Mouse (Mus musculus): Measurements from ENCODE around the gene Shpk. TPM values are rescaled to one million over a fixed set of nuclear protein-coding genes. Genes with fewer than 3 reads are reported as not detected.
A peak's percentile ranks its signal among the peaks of the same experiment; 100 is the strongest.

Gene Shpk
- polyA plus RNA-seq, 1 experiment = 14.8 TPM

- Histone ChIP-seq H3K27ac (ENCODE audit: insufficient read depth, low read depth, low read length) (peak overlapping the region; percentile 92), H3K36me3 (ENCODE audit: control insufficient read depth, insufficient read depth, low read length) (0 out of 2 replicates have a peak, but pooled peaks cover 3% of the 10 kb centered on the region), H3K27me3 (ENCODE audit: control insufficient read depth, insufficient read depth, low read length) (no peaks in the 10 kb centered on the region), H3K4me1 (ENCODE audit: control insufficient read depth, insufficient read depth, insufficient read length, low read length) (peaks cover 4% of the 10 kb centered on the region; the same call in 1 of the 2 replicates), H3K4me3 (ENCODE audit: low read depth, low read length) (peak overlapping the region; percentile 85)
- 1% methylated on average over 12 of the region's 12 CpGs for WGBS
- TF ChIP-seq POLR2A (IDR thresholded peaks at IDR 0.05; ENCODE audit: low read depth, low read length) (peak; percentile 34; the same call in 1 of the 2 replicates), CTCF (IDR thresholded peaks at IDR 0.05; ENCODE audit: extremely low read depth, insufficient read length, insufficient replicate concordance, low read depth, low read length) (no peak)
Measured at GRCm38 (mm10) chr11:73199879-73200278, 619 bp downstream of the Shpk start.

DNA sequence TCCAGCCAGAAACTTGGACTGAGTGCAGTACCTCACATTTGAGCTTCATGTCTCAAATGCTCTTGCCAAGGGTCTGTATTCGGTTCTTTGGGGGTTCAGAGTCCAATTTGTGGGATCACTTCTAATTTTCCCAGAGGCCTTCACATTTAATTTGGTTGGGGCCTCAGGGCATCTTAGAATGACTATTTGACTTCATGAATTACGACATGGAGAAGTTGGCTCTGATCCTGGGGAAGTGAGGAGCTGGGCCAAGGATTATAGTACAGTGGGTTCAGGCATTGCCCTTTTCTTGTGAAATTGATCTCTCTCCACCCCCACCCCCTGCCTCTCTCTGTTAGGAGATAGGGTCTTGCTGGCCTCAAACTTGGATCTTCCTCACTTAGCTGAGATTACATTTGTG lies 1.8 kb downstream of the Shpk start:
- Histone ChIP-seq H3K27ac (ENCODE audit: insufficient read depth, low read depth, low read length) (no peak overlapping the region), H3K4me3 (ENCODE audit: low read depth, low read length) (no peak overlapping the region), H3K36me3 (ENCODE audit: control insufficient read depth, insufficient read depth, low read length) (0 out of 2 replicates have a peak, but pooled peaks cover 1% of the 10 kb centered on the region), H3K27me3 (ENCODE audit: control insufficient read depth, insufficient read depth, low read length) (no peaks in the 10 kb centered on the region), H3K4me1 (ENCODE audit: control insufficient read depth, insufficient read depth, insufficient read length, low read length) (peaks cover 4% of the 10 kb centered on the region; the same call in 1 of the 2 replicates)
- TF ChIP-seq CTCF (IDR thresholded peaks at IDR 0.05; ENCODE audit: extremely low read depth, insufficient read length, insufficient replicate concordance, low read depth, low read length) = no peak
- 28% methylated on average over 2 of the region's 2 CpGs for WGBS

DNA sequence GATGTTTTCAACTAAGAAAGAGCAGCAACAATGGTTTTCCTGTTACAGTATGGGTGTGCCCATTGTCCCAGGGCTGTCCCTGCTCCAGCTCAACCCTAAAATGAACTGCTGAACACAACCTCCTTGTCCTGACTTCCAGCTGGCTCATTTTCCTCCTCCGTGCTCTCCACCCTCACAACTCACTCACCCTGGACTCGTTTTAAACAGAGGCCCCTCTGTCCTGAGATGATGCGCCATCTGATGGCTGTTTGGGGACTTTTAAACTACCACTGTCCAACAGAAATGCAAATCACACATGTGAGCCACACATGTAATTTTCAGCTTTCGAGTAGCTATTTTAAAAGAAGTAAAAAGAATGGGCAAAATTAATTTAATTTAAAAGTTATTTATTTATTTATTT lies 2.3 kb downstream of the Shpk start:
- no peaks in the 10 kb centered on the region for H3K27me3 ChIP-seq (ENCODE audit: control insufficient read depth, insufficient read depth, low read length)

DNA sequence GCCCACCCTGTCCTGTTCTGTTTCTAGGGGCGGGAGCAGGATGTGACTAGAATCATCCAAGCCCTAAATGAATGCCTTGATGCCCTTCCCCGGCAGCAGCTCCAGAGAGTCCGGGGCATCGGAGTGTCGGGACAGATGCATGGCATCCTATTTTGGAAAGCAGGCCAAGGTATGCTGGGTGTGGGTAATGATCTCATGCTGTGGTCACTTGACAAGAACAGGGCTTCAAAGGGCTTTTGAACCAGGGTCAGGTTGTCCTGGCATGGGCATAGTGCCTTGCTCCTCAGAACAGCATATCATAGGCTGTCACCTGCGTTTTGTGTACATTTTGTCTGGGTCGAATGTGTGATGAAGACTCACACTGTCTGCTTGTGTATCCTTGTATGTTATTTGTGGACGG lies 4.6 kb downstream of the Shpk start:
- 88% methylated on average over 8 of the region's 8 CpGs for WGBS
- no peak for TF ChIP-seq CTCF (IDR thresholded peaks at IDR 0.05; ENCODE audit: extremely low read depth, insufficient read length, insufficient replicate concordance, low read depth, low read length)
- no peak for TF ChIP-seq POLR2A (IDR thresholded peaks at IDR 0.05; ENCODE audit: low read depth, low read length)
- no peaks in the 10 kb centered on the region for H3K27me3 ChIP-seq (ENCODE audit: control insufficient read depth, insufficient read depth, low read length)
- H3K36me3 ChIP-seq (ENCODE audit: control insufficient read depth, insufficient read depth, low read length) = 0 out of 2 replicates have a peak, but pooled peaks cover 3% of the 10 kb centered on the region
- no peak overlapping the region for H3K27ac ChIP-seq (ENCODE audit: insufficient read depth, low read depth, low read length)
- no peak overlapping the region for H3K4me3 ChIP-seq (ENCODE audit: low read depth, low read length)
- peaks cover 4% of the 10 kb centered on the region; the same call in 1 of the 2 replicates for H3K4me1 ChIP-seq (ENCODE audit: control insufficient read depth, insufficient read depth, insufficient read length, low read length)

More for the DNA sequence above, 2.3 kb downstream of the Shpk start:
- no peak for TF ChIP-seq POLR2A (IDR thresholded peaks at IDR 0.05; ENCODE audit: low read depth, low read length)
- no peak for TF ChIP-seq CTCF (IDR thresholded peaks at IDR 0.05; ENCODE audit: extremely low read depth, insufficient read length, insufficient replicate concordance, low read depth, low read length)
- 37% methylated on average over 4 of the region's 4 CpGs for WGBS
- no peak overlapping the region for H3K4me3 ChIP-seq (ENCODE audit: low read depth, low read length)
- H3K27ac ChIP-seq (ENCODE audit: insufficient read depth, low read depth, low read length) = no peak overlapping the region
- H3K36me3 ChIP-seq (ENCODE audit: control insufficient read depth, insufficient read depth, low read length) = 0 out of 2 replicates have a peak, but pooled peaks cover 3% of the 10 kb centered on the region
- peaks cover 4% of the 10 kb centered on the region; the same call in 1 of the 2 replicates for H3K4me1 ChIP-seq (ENCODE audit: control insufficient read depth, insufficient read depth, insufficient read length, low read length)

DNA sequence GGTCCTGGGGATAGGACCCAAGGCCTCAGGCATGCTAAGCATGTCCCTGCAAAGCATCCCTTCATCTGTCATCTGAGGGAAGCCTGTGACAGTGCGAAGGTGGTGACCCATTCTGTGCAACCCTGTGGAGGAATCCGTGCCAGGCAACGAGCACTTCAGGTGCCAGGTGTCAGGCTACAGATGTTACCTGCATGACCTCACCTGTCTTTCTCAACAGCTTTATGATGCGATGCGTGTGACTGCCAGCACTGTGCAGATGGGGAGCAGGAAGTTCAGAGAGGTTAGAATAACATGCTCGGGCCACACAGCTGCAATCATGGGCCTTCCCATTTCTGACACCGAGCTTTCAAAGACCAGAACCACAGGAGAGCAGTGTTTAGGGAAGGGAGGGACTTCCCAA lies 5.9 kb downstream of the Shpk start:
- Histone ChIP-seq H3K27me3 (ENCODE audit: control insufficient read depth, insufficient read depth, low read length) (no peaks in the 10 kb centered on the region), H3K36me3 (ENCODE audit: control insufficient read depth, insufficient read depth, low read length) (peaks cover 3% of the 10 kb centered on the region; the same call in 1 of the 2 replicates), H3K27ac (ENCODE audit: insufficient read depth, low read depth, low read length) (no peak overlapping the region), H3K4me3 (ENCODE audit: low read depth, low read length) (no peak overlapping the region), H3K4me1 (ENCODE audit: control insufficient read depth, insufficient read depth, insufficient read length, low read length) (0 out of 2 replicates have a peak, but pooled peaks cover under 1% of the 10 kb centered on the region)
- TF ChIP-seq CTCF (IDR thresholded peaks at IDR 0.05; ENCODE audit: extremely low read depth, insufficient read length, insufficient replicate concordance, low read depth, low read length) (no peak), POLR2A (IDR thresholded peaks at IDR 0.05; ENCODE audit: low read depth, low read length) (no peak)
- WGBS = 41% methylated on average over 7 of the region's 7 CpGs

DNA sequence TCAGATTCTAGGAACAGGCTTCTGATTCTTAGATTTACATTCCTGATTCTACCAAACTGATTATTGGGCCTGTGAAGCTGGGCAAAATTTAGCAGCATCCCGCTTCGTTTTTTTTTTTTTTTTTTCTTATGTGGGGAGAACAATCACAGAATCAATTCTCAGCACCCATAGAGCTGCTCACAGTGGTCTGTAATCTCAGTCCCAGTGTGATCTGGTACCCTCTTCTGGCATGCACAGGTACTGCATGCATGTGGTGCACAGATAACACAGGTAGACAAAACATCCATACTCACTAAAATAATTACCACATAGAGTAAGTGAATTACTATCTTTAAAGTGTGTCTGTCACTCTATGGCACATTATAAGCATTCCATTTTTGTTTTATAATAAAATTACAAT lies 8.4 kb downstream of the Shpk start:
- Histone ChIP-seq H3K27ac (ENCODE audit: insufficient read depth, low read depth, low read length) (no peak overlapping the region), H3K4me1 (ENCODE audit: control insufficient read depth, insufficient read depth, insufficient read length, low read length) (no peaks in the 10 kb centered on the region), H3K4me3 (ENCODE audit: low read depth, low read length) (no peak overlapping the region), H3K27me3 (ENCODE audit: control insufficient read depth, insufficient read depth, low read length) (no peaks in the 10 kb centered on the region), H3K36me3 (ENCODE audit: control insufficient read depth, insufficient read depth, low read length) (peaks cover 5% of the 10 kb centered on the region; the same call in 1 of the 2 replicates)
- TF ChIP-seq CTCF (IDR thresholded peaks at IDR 0.05; ENCODE audit: extremely low read depth, insufficient read length, insufficient replicate concordance, low read depth, low read length) (no peak), POLR2A (IDR thresholded peaks at IDR 0.05; ENCODE audit: low read depth, low read length) (no peak)
- WGBS = 86% methylated on average over 2 of the region's 2 CpGs

DNA sequence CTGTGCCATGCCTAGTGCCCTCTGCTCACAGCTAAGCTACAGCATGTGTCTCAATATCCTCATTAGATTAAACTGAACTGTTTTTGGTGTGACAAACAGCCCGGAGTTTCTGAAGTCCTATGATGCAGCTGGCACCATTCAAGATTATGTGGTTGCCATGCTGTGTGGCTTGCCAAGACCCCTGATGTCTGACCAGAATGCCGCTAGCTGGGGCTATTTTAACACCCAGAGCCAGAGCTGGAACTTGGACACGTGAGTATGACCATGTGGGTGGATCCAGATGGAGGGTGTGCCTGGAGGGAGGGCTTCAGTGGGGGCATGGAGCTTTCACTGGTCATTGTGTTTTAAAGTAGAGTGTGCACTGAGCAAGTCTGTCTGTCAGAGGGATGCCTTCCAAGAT lies 14.7 kb downstream of the Shpk start:
- Histone ChIP-seq H3K27ac (ENCODE audit: insufficient read depth, low read depth, low read length) (no peak overlapping the region), H3K36me3 (ENCODE audit: control insufficient read depth, insufficient read depth, low read length) (peaks cover 21% of the 10 kb centered on the region), H3K4me3 (ENCODE audit: low read depth, low read length) (no peak overlapping the region), H3K27me3 (ENCODE audit: control insufficient read depth, insufficient read depth, low read length) (no peaks in the 10 kb centered on the region), H3K4me1 (ENCODE audit: control insufficient read depth, insufficient read depth, insufficient read length, low read length) (no peaks in the 10 kb centered on the region)
- WGBS = 83% methylated on average over 3 of the region's 3 CpGs
- TF ChIP-seq CTCF (IDR thresholded peaks at IDR 0.05; ENCODE audit: extremely low read depth, insufficient read length, insufficient replicate concordance, low read depth, low read length) (no peak), POLR2A (IDR thresholded peaks at IDR 0.05; ENCODE audit: low read depth, low read length) (no peak)
